Mouse (Mus musculus) forebrain, postnatal 0 days (tissue): ENCODE results near the gene Doc2b. TPM values are rescaled to one million over a fixed set of nuclear protein-coding genes. Genes with fewer than 3 reads are reported as not detected.

Source experiments
- ATAC-seq: fragments of 200-750 bp; cut with Nextera tagmentation; 2 replicates; pipeline ENCODE4 v1.8.0; 2017; ENCODE audit warnings: mild to moderate bottlenecking, moderate library complexity
- DNase-seq: peaks from one replicate; pipeline ENCODE4 v3.0.0-alpha.2; 2015
- H3K27ac ChIP-seq: fragments of 300-500 bp; sonication (generic); 2 replicates; pipeline ENCODE4 v1.5.1; 2014; ENCODE audit warnings: low read depth, mild to moderate bottlenecking, antibody characterized with exemption, low read length, moderate library complexity, mixed read lengths
- H3K27me3 ChIP-seq: fragments of 300-500 bp; sonication (generic); 2 replicates; pipeline ENCODE4 v1.6.1; 2014; ENCODE audit warnings: mild to moderate bottlenecking, low read length, mixed read lengths; ENCODE audit not compliant: insufficient read depth
- H3K36me3 ChIP-seq: fragments of 300-500 bp; sonication (generic); 2 replicates; pipeline ENCODE4 v1.6.1; 2014; ENCODE audit warnings: mild to moderate bottlenecking, moderate library complexity; ENCODE audit not compliant: insufficient read depth
- H3K4me1 ChIP-seq: fragments of 300-500 bp; sonication (generic); 2 replicates; pipeline ENCODE4 v1.6.1; 2014; ENCODE audit warnings: antibody characterized with exemption; ENCODE audit not compliant: insufficient read depth
- H3K4me2 ChIP-seq: fragments of 300-500 bp; sonication (generic); 2 replicates; pipeline ENCODE4 v1.6.1; 2014; ENCODE audit warnings: low read depth, mild to moderate bottlenecking, moderate library complexity
- H3K4me3 ChIP-seq: fragments of 300-500 bp; sonication (generic); 2 replicates; pipeline ENCODE4 v1.5.1; 2014; ENCODE audit warnings: low read depth, low read length, mixed read lengths
- H3K9ac ChIP-seq: fragments of 300-500 bp; sonication (generic); 2 replicates; pipeline ENCODE4 v1.6.1; 2014; ENCODE audit warnings: mild to moderate bottlenecking
- H3K9me3 ChIP-seq: fragments of 300-500 bp; sonication (generic); 2 replicates; pipeline ENCODE4 v1.6.1; 2016; ENCODE audit warnings: low read length
- CTCF ChIP-seq: sonication (generic); IDR thresholded peaks from 2 replicates; pipeline ENCODE4 v1.5.1; 2016; ENCODE audit warnings: antibody characterized with exemption, control low read depth, low read depth
- WGBS: fragments of 180-500 bp; shearing (Covaris S2); extraction: QIAGEN DNeasy Blood & Tissue Kit; methylation state at CpG from one replicate; pipeline ENCODE4 v1.1.7; 2014; 5-methylcytosine and 5-hydroxymethylcytosine counted together
- polyA plus RNA-seq: library from polyadenylated mRNA; unstranded; fragments of >200 nt; fragmentation: Nextera tagmentation; extraction: Ambion mirVana; gene quantifications from 2 replicates; pipeline ENCODE4 v1.2.1, GENCODE M21; 2015
- total RNA-seq: library from RNA; depleted of rRNA; stranded (reverse); fragments of >200 nt; gene quantifications from 2 replicates; pipeline ENCODE4 v1.2.3, GENCODE M21; 2014

Doc2b gene
- total and polyA plus RNA-seq, 2 experiments from 2014 or later = 5.3 to 16.2 TPM

GRCm38 (mm10) chr11:75835587-75836239, 39.9 kb upstream of the Doc2b start:
- H3K27ac ChIP-seq = no peak overlapping the region
- ATAC-seq (no peak), DNase-seq (no peak)
- H3K4me3 ChIP-seq = no peak overlapping the region
- 75% methylated on average over 11 of the region's 11 CpGs for WGBS
- no peaks in the 10 kb centered on the region for H3K36me3 ChIP-seq
- no peak for TF ChIP-seq CTCF
- no peak overlapping the region for H3K9ac ChIP-seq
- H3K4me2 ChIP-seq = no peak overlapping the region
- peaks cover 16% of the 10 kb centered on the region for H3K4me1 ChIP-seq
- H3K27me3 ChIP-seq = no peaks in the 10 kb centered on the region
- no peaks in the 10 kb centered on the region for H3K9me3 ChIP-seq

- WGBS = 90% methylated on average over 6 of the region's 6 CpGs
- no peak for ATAC-seq
- no peaks in the 10 kb centered on the region for H3K4me1 ChIP-seq
- no peaks in the 10 kb centered on the region for H3K36me3 ChIP-seq
- no peak overlapping the region for H3K27ac ChIP-seq
- no peak overlapping the region for H3K4me2 ChIP-seq
- H3K27me3 ChIP-seq = no peaks in the 10 kb centered on the region
- TF ChIP-seq CTCF = no peak
- no peak for DNase-seq
- no peak overlapping the region for H3K9ac ChIP-seq
- no peaks in the 10 kb centered on the region for H3K9me3 ChIP-seq
- H3K4me3 ChIP-seq = no peak overlapping the region
Observed at GRCm38 (mm10) chr11:75833081-75833480, 37.2 kb upstream of the Doc2b start.

- no peak overlapping the region for H3K9ac ChIP-seq
- H3K36me3 ChIP-seq = no peaks in the 10 kb centered on the region
- DNase-seq (no peak), ATAC-seq (no peak)
- TF ChIP-seq CTCF = no peak
- no peak overlapping the region for H3K4me3 ChIP-seq
- no peak overlapping the region for H3K4me2 ChIP-seq
- no peak overlapping the region for H3K27ac ChIP-seq
- no peaks in the 10 kb centered on the region for H3K4me1 ChIP-seq
- 93% methylated on average over 3 of the region's 3 CpGs for whole genome bisulfite sequencing
- H3K9me3 ChIP-seq = no peaks in the 10 kb centered on the region
- H3K27me3 ChIP-seq = no peaks in the 10 kb centered on the region
Observed at GRCm38 (mm10) chr11:75830386-75830785, 34.5 kb upstream of the Doc2b start.

- ATAC-seq (no peak), DNase-seq (no peak)
- TF ChIP-seq CTCF = no peak
- H3K4me1 ChIP-seq = no peaks in the 10 kb centered on the region
- no peaks in the 10 kb centered on the region for H3K9me3 ChIP-seq
- 86% methylated on average over 8 of the region's 8 CpGs for WGBS
- H3K9ac ChIP-seq = no peak overlapping the region
- H3K4me2 ChIP-seq = no peak overlapping the region
- H3K27me3 ChIP-seq = no peaks in the 10 kb centered on the region
- H3K4me3 ChIP-seq = no peak overlapping the region
- H3K27ac ChIP-seq = no peak overlapping the region
- H3K36me3 ChIP-seq = no peaks in the 10 kb centered on the region
Observed at GRCm38 (mm10) chr11:75827414-75827813, 31.6 kb upstream of the Doc2b start.

GRCm38 (mm10) chr11:75823506-75823905, 27.7 kb upstream of the Doc2b start:
- DNase-seq = no peak
- H3K36me3 ChIP-seq = no peaks in the 10 kb centered on the region
- no peak overlapping the region for H3K27ac ChIP-seq
- no peak overlapping the region for H3K4me2 ChIP-seq
- H3K9ac ChIP-seq = no peak overlapping the region
- no peak overlapping the region for H3K4me3 ChIP-seq
- no peaks in the 10 kb centered on the region for H3K9me3 ChIP-seq
- no peaks in the 10 kb centered on the region for H3K27me3 ChIP-seq
- no peak for ATAC-seq
- 53% methylated on average over 7 of the region's 7 CpGs for WGBS
- no peaks in the 10 kb centered on the region for H3K4me1 ChIP-seq
- no peak for TF ChIP-seq CTCF

GRCm38 (mm10) chr11:75813085-75813484, 17.2 kb upstream of the Doc2b start:
- Histone ChIP-seq H3K9me3 (no peaks in the 10 kb centered on the region), H3K4me1 (no peaks in the 10 kb centered on the region), H3K27ac (no peak overlapping the region), H3K36me3 (no peaks in the 10 kb centered on the region), H3K27me3 (no peaks in the 10 kb centered on the region), H3K4me2 (no peak overlapping the region), H3K9ac (no peak overlapping the region), H3K4me3 (no peak overlapping the region)
- WGBS = 70% methylated on average over 10 of the region's 10 CpGs
- ATAC-seq = no peak
- TF ChIP-seq CTCF = no peak
- DNase-seq = no peak

- H3K4me1 ChIP-seq = no peaks in the 10 kb centered on the region
- DNase-seq (peak; percentile 44), ATAC-seq (no peak)
- H3K27ac ChIP-seq = no peak overlapping the region
- H3K9ac ChIP-seq = no peak overlapping the region
- no peak overlapping the region for H3K4me3 ChIP-seq
- no peaks in the 10 kb centered on the region for H3K36me3 ChIP-seq
- H3K9me3 ChIP-seq = no peaks in the 10 kb centered on the region
- no peaks in the 10 kb centered on the region for H3K27me3 ChIP-seq
- no peak overlapping the region for H3K4me2 ChIP-seq
- TF ChIP-seq CTCF = no peak
- WGBS = 30% methylated on average over 3 of the region's 3 CpGs
Observed at GRCm38 (mm10) chr11:75811900-75812299, 16.1 kb upstream of the Doc2b start.
